Mouse (Mus musculus): ENCODE results near the gene March6.

The March6 gene

DNA sequence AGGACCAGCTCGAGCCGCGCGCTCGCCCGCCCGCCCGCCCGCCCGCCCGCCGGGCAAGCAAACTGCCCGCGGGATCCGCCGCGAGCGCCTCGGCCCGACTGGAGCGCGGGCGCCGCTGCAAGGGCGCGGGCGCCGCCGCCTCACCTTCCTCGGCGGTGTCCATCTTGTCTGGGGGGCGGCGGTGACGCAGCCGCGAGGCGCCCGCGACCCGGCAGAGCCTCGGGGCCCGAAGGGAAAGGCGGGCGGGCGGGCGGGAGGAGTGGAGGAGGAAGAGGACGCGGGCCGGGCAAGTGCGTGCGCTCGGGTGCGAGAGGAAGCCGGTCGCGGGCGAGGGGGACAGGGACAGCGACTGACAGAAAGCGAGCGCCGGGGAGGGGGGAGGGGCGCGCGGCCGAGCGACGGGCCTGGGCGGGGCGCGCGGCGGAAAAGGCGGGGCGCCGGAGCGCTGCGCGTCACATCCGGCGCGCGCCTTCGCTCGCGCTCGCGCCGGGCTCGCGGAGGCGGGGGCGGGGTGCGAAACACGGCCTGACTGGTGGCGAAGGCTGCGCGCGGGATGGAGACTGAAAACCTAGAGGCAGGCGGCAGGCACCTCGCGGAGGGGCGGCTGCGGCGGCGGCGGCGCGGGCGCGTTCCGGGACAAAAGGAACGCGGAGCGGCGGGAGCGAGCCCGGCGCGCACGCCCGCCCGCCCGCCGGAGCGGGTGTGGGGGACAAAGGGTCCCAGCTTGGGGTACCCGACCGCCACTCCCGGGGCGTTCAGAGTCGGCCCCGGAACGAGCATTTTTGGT, at the start of gene March6:
TSS of gene March6 (minus strand) at position 395 of the 787 bp plus-strand sequence.
- peak; percentile 92 for DNase-seq

DNA sequence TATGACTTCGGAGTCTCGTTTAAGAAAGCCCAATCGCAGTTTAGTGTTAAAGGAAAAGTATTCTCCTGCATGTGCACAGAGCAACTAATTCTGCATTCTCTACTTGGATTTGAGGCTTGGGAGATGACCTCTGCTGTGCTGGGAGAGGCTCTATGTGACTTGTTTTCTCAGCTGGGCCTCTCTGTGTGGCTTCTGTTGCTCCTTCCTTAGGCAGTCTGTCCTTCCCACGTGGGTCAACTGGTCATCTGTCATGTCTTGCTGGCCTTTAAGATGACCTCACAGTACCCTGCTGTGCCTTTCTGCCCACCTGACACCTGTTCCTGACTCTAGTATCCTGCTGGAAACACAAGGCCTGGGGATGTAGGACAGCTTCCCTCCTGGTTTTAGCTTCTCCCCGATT, 45.2 kb upstream of the March6 start:
- no peak for DNase-seq

DNA sequence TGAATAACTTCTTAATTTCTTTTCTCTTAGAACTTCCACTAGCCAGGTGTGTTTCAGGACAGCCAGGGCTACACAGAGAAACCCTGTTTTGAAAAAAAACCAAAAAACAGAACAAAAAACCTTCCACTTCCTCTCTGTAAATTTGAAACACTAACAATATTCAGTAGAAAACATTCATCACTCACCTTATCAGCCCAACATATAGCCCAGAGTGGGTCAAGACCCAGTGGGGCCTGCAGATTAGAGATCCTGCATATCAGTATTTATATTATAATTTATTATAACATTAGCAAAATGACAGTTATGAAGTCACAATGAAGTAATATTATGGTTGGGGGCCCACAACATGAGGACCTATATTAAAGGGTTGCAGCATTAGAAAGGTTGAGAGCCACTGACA, 42.8 kb upstream of the March6 start:
- no peak for DNase-seq

DNA sequence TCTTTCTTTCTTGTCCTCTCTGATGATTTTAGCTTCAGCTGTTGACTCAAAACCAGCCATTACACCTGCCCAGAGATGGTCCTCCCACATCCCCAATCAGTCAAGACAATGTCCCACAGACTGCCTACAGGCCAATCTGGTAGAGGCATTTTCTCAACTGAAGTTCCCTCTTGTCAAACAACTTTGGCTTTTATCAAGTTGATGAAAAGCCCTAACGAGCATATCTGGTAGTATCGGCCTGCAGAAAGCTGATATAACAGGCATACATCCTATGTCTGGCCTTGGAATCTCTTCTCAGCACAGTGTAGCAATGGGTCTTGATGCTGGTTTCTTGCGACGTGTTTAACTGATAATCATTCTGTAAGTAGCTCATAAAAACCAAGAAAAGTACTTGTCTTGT, 42.4 kb upstream of the March6 start:
- no peak for DNase-seq

DNA sequence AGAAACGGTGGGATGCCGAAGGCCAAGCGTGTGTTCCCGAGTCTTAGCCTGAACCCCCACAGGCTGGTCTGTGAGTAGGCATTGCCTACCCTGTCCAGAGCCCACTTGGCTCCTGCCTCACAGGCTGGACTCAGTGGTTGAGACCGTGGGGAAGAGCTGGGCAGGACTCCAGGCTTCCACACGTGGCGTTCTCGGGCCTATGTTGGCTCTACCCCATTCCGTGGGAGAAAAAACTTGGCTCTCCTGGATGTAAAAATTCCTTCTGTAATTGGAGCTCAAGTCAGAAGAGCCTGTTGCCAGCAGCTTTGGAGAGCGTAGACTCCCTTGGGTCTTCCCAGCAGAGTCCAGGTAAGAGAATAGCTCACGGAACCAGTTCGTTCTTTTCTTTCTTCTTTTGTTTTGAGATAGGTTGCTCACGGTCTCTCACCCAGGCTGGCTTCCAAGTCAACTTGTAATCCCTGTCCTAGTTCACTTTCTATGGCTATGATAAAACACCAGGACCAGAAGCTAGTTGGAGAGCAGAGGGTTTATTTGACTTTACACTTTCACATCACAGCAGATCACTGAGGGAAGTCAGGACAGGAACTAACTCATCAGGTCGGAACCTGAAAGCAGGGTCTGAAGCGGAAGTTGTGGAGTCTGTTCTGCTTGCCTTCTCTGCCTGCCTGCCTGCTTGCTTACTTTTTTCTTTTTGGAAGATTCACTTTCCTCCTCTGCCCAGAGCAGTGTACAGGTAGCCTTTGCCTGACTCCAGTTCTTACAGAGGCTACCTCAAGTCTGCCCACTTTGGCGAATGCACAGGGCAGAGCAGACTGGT, 41.3 kb upstream of the March6 start:
- DNase-seq = no peak

DNA sequence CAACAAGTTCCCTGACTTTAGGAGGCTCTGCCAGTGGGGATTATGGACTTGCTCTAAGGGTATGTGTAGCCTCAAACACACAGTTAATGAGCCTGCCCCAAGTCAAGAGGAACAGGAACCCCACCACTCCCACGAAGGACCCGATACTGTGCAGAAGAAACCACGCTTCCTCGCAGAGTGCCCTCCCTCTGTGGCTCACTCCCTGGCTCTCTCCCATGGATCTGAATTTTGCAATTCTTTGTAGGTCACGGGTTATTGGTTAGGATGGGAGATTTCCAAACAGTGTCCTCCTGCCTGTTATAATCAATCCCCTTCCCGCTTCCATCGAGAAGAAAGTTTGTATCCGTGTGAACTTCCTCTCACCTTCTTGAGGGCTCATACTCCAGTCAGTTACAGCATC, 40.1 kb upstream of the March6 start:
- no peak for DNase-seq

DNA sequence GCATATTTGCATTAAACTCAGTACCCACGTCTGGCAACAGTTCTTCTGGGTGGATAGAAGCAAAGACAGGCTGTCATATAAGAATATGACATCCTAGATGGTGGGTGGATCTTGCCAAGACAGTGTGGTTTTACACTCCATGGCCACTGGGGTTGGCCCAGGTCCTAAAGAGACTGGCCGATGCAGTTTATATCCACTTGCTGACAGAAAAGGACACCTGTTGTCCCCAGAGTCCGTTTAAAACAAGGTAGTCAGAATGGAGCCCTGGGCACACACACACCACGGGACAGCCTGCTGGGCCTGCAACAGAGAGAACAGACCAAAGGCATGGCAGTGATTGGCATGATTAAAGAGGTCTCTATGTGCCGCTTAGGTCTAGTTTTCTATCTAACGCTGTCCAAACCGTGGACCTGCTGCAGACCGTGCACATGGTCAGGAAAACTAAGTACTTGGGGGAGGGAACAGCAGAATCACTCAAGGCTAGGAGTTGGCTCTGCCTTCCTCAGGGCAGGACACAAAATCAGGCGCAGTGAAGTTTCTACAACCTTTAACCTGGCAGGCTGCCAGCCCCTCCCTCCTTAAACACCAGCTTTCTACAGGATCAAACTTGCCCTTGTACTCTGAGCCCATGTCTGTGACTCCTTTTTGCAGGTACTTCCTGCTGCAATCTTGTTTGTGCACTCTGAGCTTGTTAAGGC, 38.6 kb upstream of the March6 start:
- DNase-seq = peak; percentile 32

DNA sequence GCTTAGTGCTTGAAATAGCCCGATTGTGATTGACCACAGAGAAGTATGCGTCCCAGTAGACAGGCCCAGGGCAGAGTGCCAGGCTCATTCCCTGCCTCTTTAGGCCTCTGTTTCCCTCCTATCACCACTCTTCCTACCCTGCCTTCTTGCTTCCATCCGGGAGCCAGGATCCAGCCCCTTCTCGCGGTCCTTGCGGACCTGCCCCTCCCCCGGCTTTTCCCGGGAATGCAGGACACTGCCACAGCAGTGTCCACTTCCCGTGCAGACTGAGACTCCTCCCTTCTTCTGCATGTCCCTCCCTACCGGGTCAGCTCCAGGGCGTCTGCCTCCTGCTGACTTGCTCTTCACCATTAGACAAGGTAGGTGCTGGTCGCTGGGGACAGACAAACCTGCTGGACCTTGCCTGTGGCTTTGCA, 37.7 kb upstream of the March6 start:
- DNase-seq = peak; percentile 90

DNA sequence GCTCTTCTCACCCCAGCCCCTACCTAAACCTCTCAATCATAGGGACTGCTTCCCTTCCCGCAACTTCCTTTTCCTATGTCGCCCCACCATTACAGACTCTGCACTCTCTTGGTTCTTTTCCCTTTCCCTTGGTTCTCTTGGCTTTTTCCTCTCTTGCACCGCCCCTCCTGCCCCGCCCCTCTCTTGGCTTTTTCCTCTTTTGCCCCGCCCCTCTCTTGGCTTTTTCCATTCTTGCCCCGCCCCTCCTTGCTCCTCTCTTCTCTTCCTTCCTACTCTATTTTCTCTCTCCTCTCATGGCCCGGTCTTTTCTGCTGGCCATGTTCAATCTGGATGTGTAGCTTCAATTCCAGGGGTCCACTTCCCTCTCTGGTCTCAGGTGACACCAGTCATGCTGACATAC, 36.6 kb upstream of the March6 start:
- DNase-seq = no peak

DNA sequence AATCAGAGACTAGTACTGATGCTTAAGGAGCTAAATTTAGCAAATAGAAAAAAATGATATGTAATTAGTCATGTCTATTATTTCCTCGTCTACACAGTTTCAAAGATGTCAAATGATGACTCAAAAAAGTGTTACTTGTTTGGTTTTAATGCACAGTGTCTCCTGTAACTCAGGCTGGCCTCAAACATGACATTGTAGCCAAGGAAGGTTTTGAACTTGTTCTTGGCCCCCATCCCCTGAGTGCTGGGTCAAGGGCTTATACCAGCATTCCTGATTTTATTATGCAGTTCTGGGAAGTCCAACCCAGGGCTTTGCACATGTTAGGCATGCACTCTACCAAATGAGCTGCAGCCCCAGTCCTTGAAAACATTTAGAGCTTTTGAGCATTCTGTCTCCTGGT, 34.9 kb upstream of the March6 start:
- no peak for DNase-seq

DNA sequence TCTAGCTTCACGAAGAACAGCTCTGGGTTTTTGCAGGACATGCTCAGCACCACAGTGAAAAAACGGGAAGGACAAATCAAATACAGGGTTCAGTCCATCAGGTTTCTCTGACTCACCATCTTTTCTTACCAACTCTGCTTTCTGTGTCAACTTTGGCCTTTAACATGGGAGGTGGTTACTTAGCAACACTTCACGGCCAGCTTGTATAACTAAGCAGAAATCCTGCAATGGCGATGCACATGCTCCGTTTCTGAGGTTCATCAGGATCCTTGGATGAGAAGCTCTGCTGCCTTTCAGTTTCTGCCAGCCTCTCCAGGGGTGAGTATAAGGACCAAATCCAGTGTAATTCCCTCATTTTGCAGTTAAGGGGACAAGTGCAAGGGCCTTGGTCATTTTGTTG, 34.3 kb upstream of the March6 start, which contains the start of gene Cmbl:
TSS of gene Cmbl (plus strand) at position 206 of the 400 bp plus-strand sequence.
- no peak for DNase-seq

DNA sequence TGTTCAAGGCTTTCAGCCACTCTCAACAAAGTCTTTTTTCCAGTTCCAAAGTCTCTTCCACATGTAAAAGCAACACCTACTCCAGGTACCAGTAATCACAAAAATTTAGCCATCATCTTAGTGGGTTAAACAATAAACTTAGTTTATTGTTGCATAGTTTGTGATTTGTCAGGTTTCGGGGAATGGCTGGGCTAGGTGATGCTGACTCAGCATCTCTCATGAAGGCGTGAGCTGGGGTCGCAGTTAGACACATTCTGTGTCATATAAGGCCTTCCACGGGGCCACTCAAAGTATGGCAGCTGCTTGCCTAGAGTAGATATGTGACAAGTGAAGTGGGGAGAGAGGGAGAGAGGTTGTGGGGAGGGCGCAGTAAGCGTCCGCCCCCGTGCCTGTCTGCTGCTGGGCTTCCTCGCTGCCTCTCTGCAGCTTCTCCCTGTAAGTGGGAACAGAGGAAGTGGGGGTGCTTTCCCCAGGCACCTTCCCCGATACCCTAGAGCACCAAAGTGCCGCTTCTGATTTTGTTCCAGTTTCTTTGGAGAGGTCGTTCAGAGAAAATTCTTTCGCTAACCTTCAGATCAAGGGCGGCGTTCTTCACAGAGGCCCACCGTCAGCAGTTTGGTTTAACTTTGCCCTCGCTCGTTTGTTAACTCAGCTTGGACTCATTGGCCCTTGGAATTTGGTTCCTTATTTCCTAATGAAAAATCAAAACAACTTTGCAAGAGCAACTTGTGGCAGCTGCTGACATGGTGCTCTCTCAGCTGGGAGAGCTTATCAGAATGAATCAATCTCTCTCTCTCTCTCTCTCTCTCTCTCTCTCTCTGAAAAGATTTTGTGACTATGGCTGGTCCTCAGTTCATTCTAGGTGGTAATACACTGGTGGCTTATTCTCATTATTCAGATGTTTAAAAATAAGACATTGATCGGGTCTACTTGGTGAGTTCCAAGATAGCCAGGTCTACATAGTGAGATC, 33.0 kb upstream of the March6 start:
- DNase-seq = peak; percentile 48

DNA sequence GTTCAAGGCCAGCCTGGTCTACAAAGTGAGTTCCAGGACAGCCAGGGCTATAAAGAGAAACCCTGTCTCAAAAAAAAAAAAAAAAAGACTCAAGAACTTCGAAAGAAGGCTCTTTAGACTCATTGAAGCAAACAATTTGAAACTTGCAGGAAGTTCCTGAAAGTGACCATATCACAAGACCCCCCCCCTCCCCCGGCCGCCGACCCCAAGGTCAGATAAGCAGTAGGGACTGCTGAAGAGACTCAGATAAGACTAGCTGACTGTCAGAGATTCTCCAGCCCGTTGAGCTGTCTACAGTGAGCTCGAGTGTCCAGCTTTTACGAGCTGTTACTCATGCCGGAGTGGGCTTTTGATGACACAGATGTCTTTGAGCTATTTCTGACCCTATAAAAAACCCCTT, 32.0 kb upstream of the March6 start:
- DNase-seq = no peak

DNA sequence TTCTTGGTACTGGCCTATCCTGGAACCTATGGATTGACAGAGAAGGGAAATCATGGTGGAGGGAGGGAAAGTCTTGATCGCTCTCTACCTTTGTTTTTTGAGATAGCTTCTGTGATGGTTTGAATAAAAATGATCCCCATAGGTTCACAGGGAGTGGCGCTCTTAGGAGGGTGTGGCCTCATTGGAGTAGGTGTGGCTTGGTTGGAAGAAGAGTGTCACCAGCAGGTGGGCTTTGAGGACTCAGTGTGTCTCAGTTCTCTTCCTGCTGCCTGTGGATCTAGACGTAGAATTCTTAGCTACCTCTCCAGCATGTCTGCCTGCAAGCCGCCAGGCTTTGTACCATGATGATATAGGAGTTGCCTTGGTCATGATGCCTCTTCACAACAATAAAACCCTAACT, 31.1 kb upstream of the March6 start:
- no peak for DNase-seq

DNA sequence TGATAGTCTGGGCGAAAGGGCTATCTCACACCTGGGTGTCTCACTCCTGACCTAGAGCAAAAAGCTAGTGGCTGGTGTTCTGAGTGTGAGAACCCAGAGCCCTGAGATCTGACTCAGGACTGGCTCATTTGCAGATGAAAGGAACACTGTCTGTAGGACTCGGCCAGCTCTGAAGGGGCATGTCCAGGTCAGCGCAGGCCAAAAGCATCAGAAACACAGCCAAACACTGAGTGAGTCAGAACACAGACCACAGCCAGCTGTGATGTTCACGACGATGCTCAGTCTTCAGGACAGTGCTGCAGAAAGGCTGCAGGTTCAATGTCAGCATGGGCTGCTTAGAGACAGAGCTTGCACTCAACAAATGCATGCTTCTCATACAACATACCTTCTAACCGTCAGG, 30.5 kb upstream of the March6 start:
- no peak for DNase-seq

DNA sequence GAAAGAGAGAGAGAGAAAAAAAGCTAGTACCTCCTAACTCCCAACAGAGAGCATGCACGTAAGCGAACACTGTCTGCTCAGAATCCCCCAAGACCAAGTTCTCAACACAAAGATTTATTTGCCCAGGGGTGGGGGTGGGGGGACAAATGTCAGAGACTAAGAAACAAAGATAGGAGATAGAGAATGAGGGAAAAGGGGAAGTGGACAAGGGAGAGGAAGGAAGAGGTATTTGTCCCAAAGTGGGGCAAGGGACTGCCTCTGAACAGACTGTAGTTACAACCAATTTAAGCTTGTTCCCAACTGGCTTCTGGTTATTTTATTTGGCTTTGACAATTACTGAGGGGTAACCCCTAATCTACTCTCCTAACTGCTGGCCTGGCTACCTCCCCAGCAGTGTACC, 24.0 kb upstream of the March6 start:
- DNase-seq = no peak

DNA sequence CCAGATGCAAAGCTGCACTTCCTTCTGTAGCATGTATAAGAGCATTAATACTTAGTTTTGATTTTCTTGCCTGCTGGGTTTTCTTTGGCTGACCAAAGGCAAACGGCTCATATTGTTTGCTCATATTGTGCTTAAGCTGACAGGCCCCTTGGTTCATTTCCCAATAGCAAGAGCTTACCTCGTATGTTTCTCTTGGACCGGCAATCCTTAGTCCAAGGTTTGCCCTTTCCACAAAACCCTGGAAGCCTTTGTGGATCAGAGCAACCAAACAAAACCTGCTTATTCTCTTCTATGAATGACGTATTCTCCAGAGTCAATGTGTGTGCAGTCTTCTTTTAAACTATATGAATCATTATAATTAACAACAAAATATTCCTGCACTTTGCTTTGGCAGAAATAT, 19.5 kb upstream of the March6 start:
- DNase-seq = no peak

DNA sequence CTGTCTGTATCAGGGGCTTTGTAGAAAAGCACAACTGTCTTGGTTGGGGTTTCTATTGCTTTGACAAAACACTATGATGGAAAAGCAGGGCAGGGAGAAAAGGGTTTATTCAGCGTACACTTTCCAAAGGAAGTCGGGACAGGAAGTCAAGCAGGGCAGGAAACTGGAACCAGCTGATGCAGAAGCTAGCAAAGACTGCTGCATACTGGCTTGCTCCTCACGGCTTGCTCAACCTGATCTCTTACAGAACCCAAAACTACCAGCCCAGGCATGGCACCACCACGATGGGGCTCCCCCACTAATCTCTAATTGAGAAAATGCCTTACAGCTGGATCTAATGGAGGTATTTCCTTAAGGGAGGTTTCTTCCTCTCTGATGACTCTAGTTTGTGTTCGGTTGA, 16.6 kb upstream of the March6 start:
- no peak for DNase-seq

DNA sequence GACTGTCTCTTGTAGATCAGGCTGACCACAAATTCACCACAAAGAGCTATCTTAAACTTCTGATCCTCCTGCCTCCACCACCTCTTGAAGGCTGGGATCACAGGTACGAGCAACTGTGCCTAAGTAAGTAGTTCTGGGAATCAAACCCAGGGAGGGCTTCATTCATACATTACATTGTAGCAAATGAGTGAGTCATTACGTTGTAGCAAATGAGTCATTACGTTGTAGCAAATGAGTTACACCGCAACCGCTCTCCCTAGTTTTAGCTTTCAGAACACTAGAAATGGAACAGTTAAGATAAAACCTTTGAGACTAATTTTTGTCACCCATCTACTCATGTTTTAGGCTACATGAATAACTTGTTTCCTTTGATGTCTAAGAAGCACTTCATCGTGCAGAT, 15.4 kb upstream of the March6 start:
- DNase-seq = no peak

DNA sequence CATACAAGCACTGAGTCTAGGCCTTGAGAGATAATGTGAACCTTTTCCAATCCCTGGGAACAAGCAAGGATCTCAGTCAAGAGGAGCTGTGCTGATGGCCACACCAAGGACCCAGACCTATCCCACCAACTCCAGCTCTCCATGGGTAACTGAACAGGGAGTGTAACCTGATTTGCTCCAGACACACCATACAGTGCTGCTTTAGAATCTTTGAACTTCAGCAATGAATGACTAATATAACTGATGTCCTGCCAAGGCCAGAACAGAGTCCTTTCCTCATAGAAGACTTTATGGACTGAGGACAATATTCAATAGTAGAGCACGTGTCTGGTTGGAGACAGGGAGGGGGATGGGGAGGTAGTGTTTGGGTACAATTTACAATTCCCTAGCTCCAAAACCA, 14.2 kb upstream of the March6 start:
- no peak for DNase-seq

DNA sequence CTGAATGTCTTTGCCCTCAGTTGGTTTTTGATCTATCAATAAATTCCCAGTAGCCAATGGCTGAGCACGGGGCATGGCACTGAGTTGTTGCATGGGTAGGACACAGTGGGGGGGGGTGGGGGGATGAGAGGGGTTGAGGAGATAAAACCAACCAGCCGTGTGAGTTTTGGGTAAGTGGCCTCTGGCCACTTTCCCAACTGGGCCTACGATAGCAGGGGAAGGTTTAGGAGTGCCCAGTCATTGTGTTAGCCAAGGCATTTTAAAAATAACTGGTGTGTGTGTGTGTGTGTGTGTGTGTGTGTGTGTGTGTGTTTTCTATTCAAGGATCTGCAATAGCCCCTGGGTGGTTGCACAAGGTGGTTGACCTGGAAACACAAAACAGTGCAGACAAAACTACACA, 12.4 kb upstream of the March6 start:
- no peak for DNase-seq

Measured in lung, postnatal 10 days (tissue).